Mouse (Mus musculus) stomach, postnatal 0 days (tissue): ENCODE measurements around the gene Asb15. TPM values are rescaled to one million over a fixed set of nuclear protein-coding genes. Genes with fewer than 3 reads are reported as not detected.

Source experiments
- ATAC-seq: fragments of 200-750 bp; cut with Nextera tagmentation; 2 replicates; pipeline ENCODE4 v1.8.0; 2017; ENCODE audit not compliant: low FRiP score, low TSS enrichment
- DNase-seq: peaks from one replicate; pipeline ENCODE4 v3.0.0-alpha.2; 2016; ENCODE audit warnings: low spot score
- H3K27ac ChIP-seq: fragments of 300-500 bp; sonication (generic); replicated peaks from 2 replicates; pipeline ENCODE4 v1.5.1; 2014; ENCODE audit warnings: mild to moderate bottlenecking, control low read depth
- H3K27me3 ChIP-seq: fragments of 300-500 bp; sonication (generic); 2 replicates; pipeline ENCODE4 v1.6.1; 2014; ENCODE audit warnings: low read length; ENCODE audit not compliant: control insufficient read depth, insufficient read depth
- H3K36me3 ChIP-seq: fragments of 300-500 bp; sonication (generic); 2 replicates; pipeline ENCODE4 v1.6.1; 2014; ENCODE audit warnings: low read length, mixed read lengths; ENCODE audit not compliant: control insufficient read depth, insufficient read depth
- H3K4me1 ChIP-seq: fragments of 300-500 bp; sonication (generic); replicated peaks from 2 replicates; pipeline ENCODE4 v1.6.1; 2014; ENCODE audit warnings: antibody characterized with exemption; ENCODE audit not compliant: control insufficient read depth, insufficient read depth
- H3K4me2 ChIP-seq: fragments of 300-500 bp; sonication (generic); replicated peaks from 2 replicates; pipeline ENCODE4 v1.6.1; 2014; ENCODE audit warnings: low read depth, mild to moderate bottlenecking, control low read depth, moderate library complexity
- H3K4me3 ChIP-seq: fragments of 300-500 bp; sonication (generic); 2 replicates; pipeline ENCODE4 v1.5.1; 2014; ENCODE audit warnings: low read depth, low read length, control low read depth
- H3K9ac ChIP-seq: fragments of 300-500 bp; sonication (generic); 2 replicates; pipeline ENCODE4 v1.6.1; 2014; ENCODE audit warnings: mild to moderate bottlenecking, low read length, control low read depth, mixed read lengths
- H3K9me3 ChIP-seq: fragments of 300-500 bp; sonication (generic); 2 replicates; pipeline ENCODE4 v1.6.1; 2016; ENCODE audit warnings: low read length; ENCODE audit not compliant: control insufficient read depth
- CTCF ChIP-seq: IDR thresholded peaks from 2 replicates; pipeline ENCODE4 v1.5.1; 2016; ENCODE audit warnings: antibody characterized with exemption, low read depth, mild to moderate bottlenecking, moderate library complexity
- EP300 ChIP-seq: optimal IDR thresholded peaks from 2 replicates; pipeline ENCODE3; 2016; ENCODE audit warnings: antibody characterized with exemption
- WGBS: fragments of 180-500 bp; shearing (Covaris S2); extraction: QIAGEN DNeasy Blood & Tissue Kit; methylation state at CpG from one replicate; pipeline ENCODE4 v1.1.7; 2014; 5-methylcytosine and 5-hydroxymethylcytosine counted together
- polyA plus RNA-seq: library from polyadenylated mRNA; unstranded; fragments of >200 nt; fragmentation: Nextera tagmentation; extraction: Ambion mirVana; gene quantifications from 2 replicates; pipeline ENCODE4 v1.2.1, GENCODE M21; 2015

Gene Asb15
- polyA plus RNA-seq, 1 experiment from 2014 or later, result 0.06 TPM

GRCm38 (mm10) chr6:24554427-24555086, 26.6 kb downstream of the Asb15 start:
- no peak for TF ChIP-seq EP300
- no peak for TF ChIP-seq CTCF
- no peaks in the 10 kb centered on the region for H3K36me3 ChIP-seq
- no peak for DNase-seq
- H3K4me1 ChIP-seq, result no peaks in the 10 kb centered on the region
- H3K9me3 ChIP-seq, result no peaks in the 10 kb centered on the region
- H3K27ac ChIP-seq, result no peak overlapping the region
- no peak overlapping the region for H3K9ac ChIP-seq
- no peak overlapping the region; the same call in 1 of the 2 replicates for H3K4me3 ChIP-seq
- no peaks in the 10 kb centered on the region for H3K27me3 ChIP-seq
- no peak for ATAC-seq
- WGBS, result 39% methylated on average over 11 of the region's 11 CpGs
- H3K4me2 ChIP-seq, result peak overlapping the region; percentile 34

- H3K4me2 ChIP-seq, result no peak overlapping the region
- no peak for DNase-seq
- no peak for TF ChIP-seq EP300
- no peak for TF ChIP-seq CTCF
- 78% methylated on average over 2 of the region's 2 CpGs for WGBS
- no peaks in the 10 kb centered on the region for H3K27me3 ChIP-seq
- no peaks in the 10 kb centered on the region for H3K4me1 ChIP-seq
- no peak overlapping the region for H3K27ac ChIP-seq
- H3K4me3 ChIP-seq, result no peak overlapping the region
- no peaks in the 10 kb centered on the region for H3K36me3 ChIP-seq
- no peak overlapping the region for H3K9ac ChIP-seq
- H3K9me3 ChIP-seq, result no peaks in the 10 kb centered on the region
- ATAC-seq, result no peak
These were observed 27.5 kb downstream of the Asb15 start for GRCm38 (mm10) chr6:24555488-24555887.

- Histone ChIP-seq H3K4me2 (no peak overlapping the region), H3K27me3 (no peaks in the 10 kb centered on the region), H3K36me3 (no peaks in the 10 kb centered on the region), H3K4me1 (no peaks in the 10 kb centered on the region), H3K9ac (no peak overlapping the region), H3K4me3 (no peak overlapping the region), H3K27ac (no peak overlapping the region), H3K9me3 (no peaks in the 10 kb centered on the region)
- no peak for ATAC-seq
- no peak for TF ChIP-seq EP300
- no peak for TF ChIP-seq CTCF
- no peak for DNase-seq
- WGBS, result 67% methylated on average over 9 of the region's 9 CpGs
These were observed 36.1 kb downstream of the Asb15 start for GRCm38 (mm10) chr6:24564081-24564480.

GRCm38 (mm10) chr6:24564886-24565285, 36.9 kb downstream of the Asb15 start:
- TF ChIP-seq CTCF (no peak), EP300 (no peak)
- no peak for DNase-seq
- no peak overlapping the region for H3K9ac ChIP-seq
- no peaks in the 10 kb centered on the region for H3K27me3 ChIP-seq
- WGBS, result 82% methylated on average over 1 of the region's 1 CpGs
- ATAC-seq, result no peak
- H3K4me2 ChIP-seq, result no peak overlapping the region
- no peaks in the 10 kb centered on the region for H3K4me1 ChIP-seq
- no peaks in the 10 kb centered on the region for H3K36me3 ChIP-seq
- H3K9me3 ChIP-seq, result no peaks in the 10 kb centered on the region
- no peak overlapping the region for H3K27ac ChIP-seq
- H3K4me3 ChIP-seq, result no peak overlapping the region

DNA sequence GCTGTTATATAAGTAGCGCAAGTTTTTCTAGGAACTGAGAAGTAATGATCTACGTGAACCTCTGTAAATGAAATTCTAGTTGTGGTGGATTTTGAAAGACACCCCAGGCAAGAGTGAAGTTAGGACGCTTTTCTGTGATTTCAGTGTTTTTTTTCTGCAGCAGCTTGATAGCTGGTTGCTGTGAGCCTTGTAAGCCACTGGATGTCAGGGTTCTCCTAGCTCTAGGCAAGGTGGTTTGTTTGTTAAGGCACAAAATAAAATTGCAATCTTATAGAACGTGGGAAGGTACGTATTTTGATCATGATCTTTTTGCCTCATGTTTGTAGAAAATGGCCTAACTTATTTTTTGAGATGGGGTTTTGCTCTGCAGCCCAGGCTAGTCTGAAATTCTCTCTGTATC, 41.0 kb downstream of the Asb15 start:
- no peak for ATAC-seq
- TF ChIP-seq CTCF (peak; percentile 51), EP300 (no peak)
- DNase-seq, result no peak
- Histone ChIP-seq H3K9me3 (no peaks in the 10 kb centered on the region), H3K36me3 (no peaks in the 10 kb centered on the region), H3K27me3 (no peaks in the 10 kb centered on the region), H3K4me1 (no peaks in the 10 kb centered on the region), H3K9ac (no peak overlapping the region), H3K27ac (no peak overlapping the region), H3K4me2 (no peak overlapping the region), H3K4me3 (no peak overlapping the region)
- 80% methylated on average over 5 of the region's 5 CpGs for WGBS

DNA sequence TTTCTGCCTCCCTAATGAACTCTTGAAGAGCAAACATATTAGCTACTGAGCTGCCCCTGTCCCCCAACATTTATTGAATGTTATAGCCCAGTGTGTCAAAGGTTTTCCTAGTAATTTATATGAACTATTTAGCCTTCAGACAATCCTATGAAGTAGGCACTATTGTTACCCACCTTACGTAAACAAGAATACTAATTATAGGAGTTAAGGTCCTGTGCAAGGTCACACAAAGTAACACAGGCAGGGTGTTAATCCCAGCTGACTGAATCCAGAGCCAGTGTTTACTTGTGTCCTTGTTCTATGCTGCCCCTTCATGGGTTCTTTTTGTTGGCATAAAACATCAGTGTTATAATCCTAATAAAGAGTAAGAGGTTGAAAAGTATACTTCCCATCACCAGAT, 41.8 kb downstream of the Asb15 start:
- Histone ChIP-seq H3K4me1 (no peaks in the 10 kb centered on the region), H3K27me3 (no peaks in the 10 kb centered on the region), H3K4me2 (no peak overlapping the region), H3K4me3 (no peak overlapping the region), H3K9ac (no peak overlapping the region), H3K27ac (0 out of 2 replicates have a peak overlapping the region, but pooled peaks have one; percentile 4), H3K36me3 (no peaks in the 10 kb centered on the region), H3K9me3 (no peaks in the 10 kb centered on the region)
- DNase-seq (no peak), ATAC-seq (peak; percentile 64)
- no peak for TF ChIP-seq EP300
- no peak for TF ChIP-seq CTCF
- 82% methylated on average over 1 of the region's 1 CpGs for WGBS
